Mouse (Mus musculus): ENCODE measurements around the gene Gm17949. TPM values are rescaled to one million over a fixed set of nuclear protein-coding genes. Genes with fewer than 3 reads are reported as not detected.

The Gm17949 gene
- polyA plus RNA-seq, 1 experiment from 2014 or later = 0.22 TPM

- ATAC-seq = no peak
- WGBS = 78% methylated on average over 13 of the region's 13 CpGs
- Histone ChIP-seq H3K4me3 (ENCODE audit: low read depth, low read length) (peak overlapping the region; percentile 70), H3K4me2 (replicated peaks; ENCODE audit: low read depth) (peak overlapping the region; percentile 84), H3K9me3 (ENCODE audit: control insufficient read depth) (no peaks in the 10 kb centered on the region), H3K36me3 (ENCODE audit: control insufficient read depth, insufficient read depth) (peaks cover 14% of the 10 kb centered on the region), H3K9ac (ENCODE audit: low read depth, low read length) (no peak overlapping the region), H3K27me3 (replicated peaks; ENCODE audit: control insufficient read depth, insufficient read depth, low read length) (no peaks in the 10 kb centered on the region), H3K27ac (ENCODE audit: low read depth, low read length) (peak overlapping the region; percentile 75), H3K4me1 (replicated peaks; ENCODE audit: control insufficient read depth, insufficient read depth, low read length) (no peaks in the 10 kb centered on the region)
- TF ChIP-seq CTCF (IDR thresholded peaks at IDR 0.05; ENCODE audit: low read depth) = no peak
These were observed 1.1 kb downstream of the Gm17949 start for GRCm38 (mm10) chr17:57012245-57012795.

DNA sequence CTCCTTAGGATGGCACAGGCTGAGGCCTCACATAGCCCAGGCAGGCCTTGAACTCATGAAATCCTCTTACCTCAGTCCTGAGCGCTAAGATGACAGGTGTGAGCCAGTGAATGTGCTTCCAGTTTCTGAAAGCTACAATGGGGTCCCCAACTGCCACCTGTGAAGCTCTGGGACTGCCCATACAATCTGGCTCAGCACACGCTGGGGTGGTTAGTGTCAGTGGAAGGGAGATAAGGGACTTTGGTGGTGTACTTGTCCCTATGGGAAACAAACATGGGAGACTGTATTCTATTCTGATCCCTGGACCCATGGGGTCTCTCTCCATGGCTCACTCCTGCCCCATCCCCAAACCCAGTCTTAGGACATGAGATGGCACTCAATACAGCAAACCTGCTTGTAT is 8.4 kb downstream of the Gm17949 start:
- 68% methylated on average over 2 of the region's 2 CpGs for WGBS
- no peaks in the 10 kb centered on the region for H3K27me3 ChIP-seq (replicated peaks; ENCODE audit: control insufficient read depth, insufficient read depth, low read length)
- H3K4me1 ChIP-seq (replicated peaks; ENCODE audit: control insufficient read depth, insufficient read depth, low read length) = no peaks in the 10 kb centered on the region
- H3K36me3 ChIP-seq (ENCODE audit: control insufficient read depth, insufficient read depth) = peaks cover 42% of the 10 kb centered on the region
- no peak for ATAC-seq
- H3K4me3 ChIP-seq (ENCODE audit: low read depth, low read length) = no peak overlapping the region
- no peak overlapping the region for H3K9ac ChIP-seq (ENCODE audit: low read depth, low read length)
- H3K4me2 ChIP-seq (replicated peaks; ENCODE audit: low read depth) = no peak overlapping the region
- H3K27ac ChIP-seq (ENCODE audit: low read depth, low read length) = no peak overlapping the region
- no peak for TF ChIP-seq CTCF (IDR thresholded peaks at IDR 0.05; ENCODE audit: low read depth)
- no peaks in the 10 kb centered on the region for H3K9me3 ChIP-seq (ENCODE audit: control insufficient read depth)

- peaks cover 55% of the 10 kb centered on the region for H3K36me3 ChIP-seq (ENCODE audit: control insufficient read depth, insufficient read depth)
- TF ChIP-seq CTCF (IDR thresholded peaks at IDR 0.05; ENCODE audit: low read depth) = no peak
- no peaks in the 10 kb centered on the region for H3K27me3 ChIP-seq (replicated peaks; ENCODE audit: control insufficient read depth, insufficient read depth, low read length)
- H3K4me2 ChIP-seq (replicated peaks; ENCODE audit: low read depth) = no peak overlapping the region
- no peak overlapping the region for H3K9ac ChIP-seq (ENCODE audit: low read depth, low read length)
- no peak overlapping the region for H3K4me3 ChIP-seq (ENCODE audit: low read depth, low read length)
- WGBS = 85% methylated on average over 5 of the region's 5 CpGs
- no peak for ATAC-seq
- H3K4me1 ChIP-seq (replicated peaks; ENCODE audit: control insufficient read depth, insufficient read depth, low read length) = no peaks in the 10 kb centered on the region
- H3K9me3 ChIP-seq (ENCODE audit: control insufficient read depth) = no peaks in the 10 kb centered on the region
- H3K27ac ChIP-seq (ENCODE audit: low read depth, low read length) = no peak overlapping the region
These were observed 9.7 kb downstream of the Gm17949 start for GRCm38 (mm10) chr17:57020960-57021359.

- Histone ChIP-seq H3K27me3 (replicated peaks; ENCODE audit: control insufficient read depth, insufficient read depth, low read length) (no peaks in the 10 kb centered on the region), H3K27ac (ENCODE audit: low read depth, low read length) (no peak overlapping the region), H3K36me3 (ENCODE audit: control insufficient read depth, insufficient read depth) (peaks cover 60% of the 10 kb centered on the region), H3K9me3 (ENCODE audit: control insufficient read depth) (no peaks in the 10 kb centered on the region), H3K4me2 (replicated peaks; ENCODE audit: low read depth) (no peak overlapping the region), H3K4me3 (ENCODE audit: low read depth, low read length) (no peak overlapping the region), H3K9ac (ENCODE audit: low read depth, low read length) (no peak overlapping the region), H3K4me1 (replicated peaks; ENCODE audit: control insufficient read depth, insufficient read depth, low read length) (peaks cover 3% of the 10 kb centered on the region; the same call in 1 of the 2 replicates)
- TF ChIP-seq CTCF (IDR thresholded peaks at IDR 0.05; ENCODE audit: low read depth) = no peak
- 86% methylated on average over 4 of the region's 4 CpGs for WGBS
- no peak for ATAC-seq
These were observed 16.2 kb downstream of the Gm17949 start for GRCm38 (mm10) chr17:57027471-57027870.

DNA sequence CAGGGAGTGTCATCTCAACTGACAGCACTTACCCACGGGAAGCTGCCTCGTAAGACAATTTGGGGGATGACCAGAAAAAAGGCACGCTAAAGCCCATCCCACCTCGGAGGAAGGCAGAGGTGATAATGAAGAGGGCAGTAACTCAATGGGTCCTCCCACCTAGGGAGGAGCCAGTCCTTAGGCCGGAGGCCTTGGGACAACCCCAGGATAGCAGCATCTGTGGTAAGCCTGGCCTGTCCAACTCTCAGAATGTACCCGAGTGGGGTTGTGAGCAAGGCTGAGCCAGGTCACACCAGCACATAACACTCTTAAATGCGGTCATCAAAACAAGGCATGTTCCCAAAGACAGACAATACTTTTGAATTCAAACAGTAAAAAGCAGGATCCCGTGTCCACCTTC is 18.4 kb downstream of the Gm17949 start:
- Histone ChIP-seq H3K27ac (ENCODE audit: low read depth, low read length) (no peak overlapping the region; the same call in 1 of the 2 replicates), H3K4me1 (replicated peaks; ENCODE audit: control insufficient read depth, insufficient read depth, low read length) (peaks cover 3% of the 10 kb centered on the region; the same call in 1 of the 2 replicates), H3K36me3 (ENCODE audit: control insufficient read depth, insufficient read depth) (peaks cover 39% of the 10 kb centered on the region), H3K9ac (ENCODE audit: low read depth, low read length) (peak overlapping the region; percentile 100; the same call in 1 of the 2 replicates), H3K27me3 (replicated peaks; ENCODE audit: control insufficient read depth, insufficient read depth, low read length) (no peaks in the 10 kb centered on the region), H3K9me3 (ENCODE audit: control insufficient read depth) (no peaks in the 10 kb centered on the region), H3K4me3 (ENCODE audit: low read depth, low read length) (peak overlapping the region; percentile 93), H3K4me2 (replicated peaks; ENCODE audit: low read depth) (peak overlapping the region; percentile 92)
- no peak for TF ChIP-seq CTCF (IDR thresholded peaks at IDR 0.05; ENCODE audit: low read depth)
- 15% methylated on average over 8 of the region's 8 CpGs for WGBS
- ATAC-seq = no peak

- Histone ChIP-seq H3K27ac (ENCODE audit: low read depth, low read length) (peak within 1 kb of the TSS; percentile 96), H3K9ac (ENCODE audit: low read depth, low read length) (peak within 1 kb of the TSS; percentile 100), H3K9me3 (ENCODE audit: control insufficient read depth) (no peaks in the 10 kb centered on the region), H3K27me3 (replicated peaks; ENCODE audit: control insufficient read depth, insufficient read depth, low read length) (no peaks in the 10 kb centered on the region), H3K4me3 (ENCODE audit: low read depth, low read length) (peak within 1 kb of the TSS; percentile 93), H3K36me3 (ENCODE audit: control insufficient read depth, insufficient read depth) (peaks cover 26% of the 10 kb centered on the region), H3K4me1 (replicated peaks; ENCODE audit: control insufficient read depth, insufficient read depth, low read length) (peaks cover 3% of the 10 kb centered on the region; the same call in 1 of the 2 replicates), H3K4me2 (replicated peaks; ENCODE audit: low read depth) (peak within 1 kb of the TSS; percentile 92)
- TF ChIP-seq CTCF (IDR thresholded peaks at IDR 0.05; ENCODE audit: low read depth) = no peak
- peak; percentile 0; the same call in 1 of the 2 replicates for ATAC-seq
- 1% methylated on average over 67 of the region's 99 CpGs for WGBS
These were observed 19.8 kb downstream of the Gm17949 start, which contains the start of gene Khsrp for GRCm38 (mm10) chr17:57030931-57031660. TSS of gene Khsrp (minus strand) at chr17:57031522.
